Mouse (Mus musculus): ENCODE measurements at regions not wholly inside any gene's neighbourhood (a gene's known extent, or its start where the extent isn't known, plus 50 kb on each side); places are given as distances from the start of the nearest gene placed in this dataset.

GRCm38 (mm10) chr8:26881268-26882120, 95.6 kb upstream of the Zfp703 start:
- H3K4me2 ChIP-seq, result no peak overlapping the region
- H3K27ac ChIP-seq, result no peak overlapping the region
- H3K9ac ChIP-seq, result no peak overlapping the region
- H3K36me3 ChIP-seq, result no peaks in the 10 kb centered on the region
- peaks cover 6% of the 10 kb centered on the region; the same call in 1 of the 2 replicates for H3K27me3 ChIP-seq
- ATAC-seq (replicated peaks; ENCODE audit: low FRiP score), result no peak
- peaks cover 7% of the 10 kb centered on the region; the same call in 1 of the 2 replicates for H3K4me1 ChIP-seq
- no peaks in the 10 kb centered on the region for H3K9me3 ChIP-seq (replicated peaks)
- no peak overlapping the region for H3K4me3 ChIP-seq (replicated peaks)
- WGBS, result 81% methylated on average over 7 of the region's 7 CpGs

GRCm38 (mm10) chr8:26882616-26883015, 94.5 kb upstream of the Zfp703 start:
- Histone ChIP-seq H3K27me3 (peaks cover 4% of the 10 kb centered on the region; the same call in 1 of the 2 replicates), H3K27ac (no peak overlapping the region), H3K9ac (no peak overlapping the region), H3K9me3 (replicated peaks) (no peaks in the 10 kb centered on the region), H3K4me2 (no peak overlapping the region), H3K4me1 (peaks cover 13% of the 10 kb centered on the region), H3K4me3 (replicated peaks) (no peak overlapping the region), H3K36me3 (no peaks in the 10 kb centered on the region)
- WGBS, result 54% methylated on average over 5 of the region's 5 CpGs
- no peak for ATAC-seq (replicated peaks; ENCODE audit: low FRiP score)

- no peak for ATAC-seq (replicated peaks; ENCODE audit: low FRiP score)
- no peaks in the 10 kb centered on the region for H3K36me3 ChIP-seq
- peaks cover 4% of the 10 kb centered on the region; the same call in 1 of the 2 replicates for H3K27me3 ChIP-seq
- H3K9me3 ChIP-seq (replicated peaks), result no peaks in the 10 kb centered on the region
- WGBS, result 85% methylated on average over 5 of the region's 5 CpGs
- H3K4me3 ChIP-seq (replicated peaks), result no peak overlapping the region
- no peak overlapping the region for H3K9ac ChIP-seq
- no peak overlapping the region for H3K4me2 ChIP-seq
- H3K27ac ChIP-seq, result no peak overlapping the region
- peaks cover 20% of the 10 kb centered on the region for H3K4me1 ChIP-seq
Observed at GRCm38 (mm10) chr8:26883285-26883684, 93.8 kb upstream of the Zfp703 start.

GRCm38 (mm10) chr8:26883770-26884169, 93.4 kb upstream of the Zfp703 start:
- peaks cover 25% of the 10 kb centered on the region for H3K4me1 ChIP-seq
- 63% methylated on average over 6 of the region's 6 CpGs for WGBS
- no peaks in the 10 kb centered on the region for H3K36me3 ChIP-seq
- H3K27me3 ChIP-seq, result peaks cover 4% of the 10 kb centered on the region; the same call in 1 of the 2 replicates
- H3K4me3 ChIP-seq (replicated peaks), result no peak overlapping the region
- H3K9me3 ChIP-seq (replicated peaks), result no peaks in the 10 kb centered on the region
- H3K4me2 ChIP-seq, result no peak overlapping the region
- H3K9ac ChIP-seq, result no peak overlapping the region
- no peak overlapping the region for H3K27ac ChIP-seq
- no peak for ATAC-seq (replicated peaks; ENCODE audit: low FRiP score)

GRCm38 (mm10) chr8:26884350-26884749, 92.8 kb upstream of the Zfp703 start:
- Histone ChIP-seq H3K4me2 (no peak overlapping the region), H3K4me3 (replicated peaks) (no peak overlapping the region), H3K27ac (no peak overlapping the region), H3K36me3 (no peaks in the 10 kb centered on the region), H3K27me3 (peaks cover 4% of the 10 kb centered on the region; the same call in 1 of the 2 replicates), H3K4me1 (peaks cover 26% of the 10 kb centered on the region), H3K9ac (no peak overlapping the region), H3K9me3 (replicated peaks) (no peaks in the 10 kb centered on the region)
- WGBS, result 48% methylated on average over 13 of the region's 13 CpGs
- no peak for ATAC-seq (replicated peaks; ENCODE audit: low FRiP score)

- H3K9me3 ChIP-seq (replicated peaks), result no peaks in the 10 kb centered on the region
- no peak overlapping the region for H3K27ac ChIP-seq
- no peak overlapping the region for H3K4me3 ChIP-seq (replicated peaks)
- H3K9ac ChIP-seq, result no peak overlapping the region
- ATAC-seq (replicated peaks; ENCODE audit: low FRiP score), result no peak
- WGBS, result 81% methylated on average over 5 of the region's 5 CpGs
- H3K4me1 ChIP-seq, result peaks cover 26% of the 10 kb centered on the region
- H3K4me2 ChIP-seq, result no peak overlapping the region
- H3K36me3 ChIP-seq, result no peaks in the 10 kb centered on the region
- H3K27me3 ChIP-seq, result peaks cover 9% of the 10 kb centered on the region; the same call in 1 of the 2 replicates
Observed at GRCm38 (mm10) chr8:26885365-26885764, 91.8 kb upstream of the Zfp703 start.

- Histone ChIP-seq H3K9ac (no peak overlapping the region), H3K9me3 (replicated peaks) (no peaks in the 10 kb centered on the region), H3K27me3 (peaks cover 9% of the 10 kb centered on the region; the same call in 1 of the 2 replicates), H3K27ac (no peak overlapping the region), H3K36me3 (no peaks in the 10 kb centered on the region), H3K4me1 (peaks cover 26% of the 10 kb centered on the region), H3K4me2 (no peak overlapping the region), H3K4me3 (replicated peaks) (no peak overlapping the region)
- ATAC-seq (replicated peaks; ENCODE audit: low FRiP score), result peak; percentile 35; the same call in 1 of the 2 replicates
- WGBS, result 71% methylated on average over 13 of the region's 13 CpGs
Observed at GRCm38 (mm10) chr8:26886783-26887486, 90.2 kb upstream of the Zfp703 start.

GRCm38 (mm10) chr8:26887551-26887950, 89.6 kb upstream of the Zfp703 start:
- 0 out of 2 replicates have a peak, but pooled peaks have one; percentile 35 for ATAC-seq (replicated peaks; ENCODE audit: low FRiP score)
- peaks cover 9% of the 10 kb centered on the region; the same call in 1 of the 2 replicates for H3K27me3 ChIP-seq
- no peaks in the 10 kb centered on the region for H3K36me3 ChIP-seq
- H3K9me3 ChIP-seq (replicated peaks), result no peaks in the 10 kb centered on the region
- peaks cover 26% of the 10 kb centered on the region for H3K4me1 ChIP-seq
- no peak overlapping the region for H3K27ac ChIP-seq
- no peak overlapping the region for H3K9ac ChIP-seq
- WGBS, result 49% methylated on average over 5 of the region's 5 CpGs
- H3K4me2 ChIP-seq, result no peak overlapping the region
- H3K4me3 ChIP-seq (replicated peaks), result no peak overlapping the region

- Histone ChIP-seq H3K4me3 (replicated peaks) (no peak overlapping the region), H3K9ac (no peak overlapping the region), H3K9me3 (replicated peaks) (no peaks in the 10 kb centered on the region), H3K27ac (no peak overlapping the region), H3K36me3 (no peaks in the 10 kb centered on the region), H3K27me3 (peaks cover 11% of the 10 kb centered on the region; the same call in 1 of the 2 replicates), H3K4me2 (no peak overlapping the region), H3K4me1 (peaks cover 26% of the 10 kb centered on the region)
- WGBS, result 60% methylated on average over 3 of the region's 3 CpGs
- ATAC-seq (replicated peaks; ENCODE audit: low FRiP score), result 0 out of 2 replicates have a peak, but pooled peaks have one; percentile 7
Observed at GRCm38 (mm10) chr8:26888050-26888449, 89.1 kb upstream of the Zfp703 start.

GRCm38 (mm10) chr8:26891881-26892280, 85.2 kb upstream of the Zfp703 start:
- peak; percentile 41 for ATAC-seq (replicated peaks; ENCODE audit: low FRiP score)
- H3K36me3 ChIP-seq, result no peaks in the 10 kb centered on the region
- WGBS, result 63% methylated on average over 11 of the region's 11 CpGs
- H3K4me2 ChIP-seq, result no peak overlapping the region
- peaks cover 22% of the 10 kb centered on the region for H3K4me1 ChIP-seq
- peaks cover 10% of the 10 kb centered on the region; the same call in 1 of the 2 replicates for H3K27me3 ChIP-seq
- H3K4me3 ChIP-seq (replicated peaks), result no peak overlapping the region
- no peaks in the 10 kb centered on the region for H3K9me3 ChIP-seq (replicated peaks)
- H3K9ac ChIP-seq, result no peak overlapping the region
- no peak overlapping the region for H3K27ac ChIP-seq

GRCm38 (mm10) chr8:26892380-26892779, 84.7 kb upstream of the Zfp703 start:
- no peak for ATAC-seq (replicated peaks; ENCODE audit: low FRiP score)
- no peak overlapping the region for H3K27ac ChIP-seq
- no peaks in the 10 kb centered on the region for H3K9me3 ChIP-seq (replicated peaks)
- H3K4me3 ChIP-seq (replicated peaks), result no peak overlapping the region
- H3K36me3 ChIP-seq, result no peaks in the 10 kb centered on the region
- no peak overlapping the region for H3K4me2 ChIP-seq
- no peak overlapping the region for H3K9ac ChIP-seq
- 68% methylated on average over 7 of the region's 7 CpGs for WGBS
- H3K27me3 ChIP-seq, result peaks cover 10% of the 10 kb centered on the region; the same call in 1 of the 2 replicates
- H3K4me1 ChIP-seq, result peaks cover 17% of the 10 kb centered on the region

GRCm38 (mm10) chr8:26895867-26896266, 81.3 kb upstream of the Zfp703 start:
- no peak for ATAC-seq (replicated peaks; ENCODE audit: low FRiP score)
- 86% methylated on average over 11 of the region's 11 CpGs for WGBS
- H3K9ac ChIP-seq, result no peak overlapping the region

More at GRCm38 (mm10) chr8:26895867-26896266, 81.3 kb upstream of the Zfp703 start:
- Histone ChIP-seq H3K27ac (no peak overlapping the region), H3K27me3 (peaks cover 6% of the 10 kb centered on the region; the same call in 1 of the 2 replicates), H3K4me1 (no peaks in the 10 kb centered on the region), H3K4me2 (no peak overlapping the region), H3K36me3 (no peaks in the 10 kb centered on the region), H3K4me3 (replicated peaks) (no peak overlapping the region), H3K9me3 (replicated peaks) (no peaks in the 10 kb centered on the region)

All from kidney, embryonic 15.5 days (tissue).